ENCODE assay signal across 7 mouse cellular contexts in the genomic region with DNA sequence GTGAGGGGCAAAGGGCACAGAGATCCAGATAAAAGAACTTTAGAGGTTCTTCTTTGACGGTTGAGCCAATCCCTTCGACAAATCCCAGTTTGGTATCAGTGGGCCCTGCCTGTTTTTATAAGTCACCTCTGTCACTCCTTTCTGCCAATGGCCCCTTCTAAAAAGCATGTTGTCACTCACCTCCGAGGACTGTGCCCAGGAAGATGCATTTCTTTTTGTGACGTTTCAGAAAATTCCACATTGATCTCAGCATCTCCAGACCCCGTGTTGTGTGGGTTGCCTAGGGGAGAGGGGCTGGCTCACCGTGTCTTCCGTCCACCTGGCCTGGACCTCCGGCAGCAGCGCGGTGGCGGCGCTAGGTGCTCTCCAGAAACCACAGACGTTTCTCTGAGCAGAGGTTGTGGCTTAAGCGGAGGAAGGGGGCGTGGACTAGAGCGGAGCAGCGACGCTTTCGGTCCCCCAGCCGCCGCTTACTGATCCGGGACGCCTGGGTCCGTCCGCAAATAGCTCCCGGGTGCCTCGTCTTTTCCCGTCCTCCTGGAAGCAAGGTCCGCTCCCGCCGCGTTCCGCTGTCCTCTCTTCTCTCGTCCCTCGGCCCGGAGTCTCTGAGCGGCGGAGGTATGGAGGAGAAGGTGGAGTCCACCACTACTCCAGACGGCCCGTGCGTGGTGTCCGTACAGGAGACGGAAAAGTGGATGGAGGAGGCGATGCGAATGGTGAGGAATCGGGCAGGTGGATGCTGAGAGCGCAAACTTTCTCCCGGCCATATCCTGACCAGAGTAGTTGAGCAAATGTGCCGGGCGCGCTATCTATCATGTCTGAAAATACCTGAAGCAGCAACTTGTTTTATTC. TPM values are rescaled to one million over a fixed set of nuclear protein-coding genes. Genes with fewer than 3 reads are reported as not detected.
DNase-seq lines count a peak whose midpoint lies in the region; ATAC-seq lines count a peak whose summit lies in the region.

Gene Adat2 (plus strand): TSS at position 249 of the 852 bp plus-strand sequence.
Gene Pex3 (minus strand): TSS at position 497 of the 852 bp plus-strand sequence.

- peak; percentile 99 for ATAC-seq in granulocyte monocyte progenitor cell, adult 5-6 weeks (replicated peaks; ENCODE audit: poor library complexity, severe bottlenecking)
- peak; percentile 98 for ATAC-seq in midbrain, embryonic 13.5 days

- H3K27me3 ChIP-seq in limb, embryonic 10.5 days (ENCODE audit: low read depth, poor library complexity, severe bottlenecking) = no peaks in the 10 kb centered on the region
- no peaks in the 10 kb centered on the region for H3K27me3 ChIP-seq in midbrain, embryonic 13.5 days

- H3K9me3 ChIP-seq in limb, embryonic 10.5 days (replicated peaks) = no peaks in the 10 kb centered on the region
- H3K9me3 ChIP-seq in midbrain, embryonic 13.5 days = no peaks in the 10 kb centered on the region

- H3K36me3 ChIP-seq in limb, embryonic 10.5 days = 0 out of 2 replicates have a peak, but pooled peaks cover 4% of the 10 kb centered on the region
- H3K36me3 ChIP-seq in midbrain, embryonic 13.5 days = 0 out of 2 replicates have a peak, but pooled peaks cover 5% of the 10 kb centered on the region

- peaks cover 11% of the 10 kb centered on the region for H3K4me1 ChIP-seq in limb, embryonic 10.5 days
- H3K4me1 ChIP-seq in midbrain, embryonic 13.5 days (replicated peaks) = peaks cover 12% of the 10 kb centered on the region

- peak within 1 kb of the TSS; percentile 84 for H3K9ac ChIP-seq in midbrain, embryonic 13.5 days (replicated peaks)

- peak within 1 kb of the TSS; percentile 78 for H3K4me3 ChIP-seq in limb, embryonic 10.5 days
- peak within 1 kb of the TSS; percentile 80 for H3K4me3 ChIP-seq in midbrain, embryonic 13.5 days (replicated peaks)

- under 1% methylated on average over 51 of the region's 51 CpGs for WGBS in limb, embryonic 10.5 days
- under 1% methylated on average over 51 of the region's 51 CpGs for WGBS in midbrain, embryonic 13.5 days

- peak within 1 kb of the TSS; percentile 87 for H3K27ac ChIP-seq in limb, embryonic 10.5 days
- H3K27ac ChIP-seq in midbrain, embryonic 13.5 days = peak within 1 kb of the TSS; percentile 78

- peak within 1 kb of the TSS; percentile 73 for H3K4me2 ChIP-seq in midbrain, embryonic 13.5 days (replicated peaks)

- peak; percentile 84 for DNase-seq in adrenal gland, adult 8-10 months
- DNase-seq in embryo, embryonic 9.5 days (ENCODE audit: extremely low spot score) = peak; percentile 93
- peak; percentile 84 for DNase-seq in kidney, adult 11 months
- peak; percentile 93 for DNase-seq in limb, embryonic 10.5 days (ENCODE audit: low spot score)
- peak; percentile 81 for DNase-seq in spleen, adult 12 weeks (ENCODE audit: low spot score)

RNA-seq across cellular contexts. Expression of gene Adat2, which starts in this region (rescaled TPM):
- 1 to 10 TPM; 3.7 to 5.3 (median 4.8) TPM for total RNA-seq in adrenal gland, adult 8-10 months (2022)
- 8.9 and 12.2 TPM in 2 replicates for total RNA-seq in granulocyte monocyte progenitor cell, adult 5-6 weeks (2014; fragmentation: Nextera tagmentation)
- total RNA-seq in granulocyte monocyte progenitor cell, adult 5-6 weeks (2017) = 5.8 and 7.9 TPM in 2 replicates
- polyA plus RNA-seq in limb, embryonic 10.5 days (2016; fragmentation: Nextera tagmentation; extraction: Ambion mirVana) = 5.3 and 6.6 TPM in 2 replicates
- 2.4 and 2.6 TPM in 2 replicates for polyA plus RNA-seq in midbrain, embryonic 13.5 days (2015; fragmentation: Nextera tagmentation; extraction: Ambion mirVana)

RNA-seq across cellular contexts. Expression of gene Pex3, which starts in this region (rescaled TPM):
- total RNA-seq in adrenal gland, adult 8-10 months (2022) = 10 to 100 TPM; 29.0 to 37.5 (median 30.5) TPM
- total RNA-seq in granulocyte monocyte progenitor cell, adult 5-6 weeks (2014; fragmentation: Nextera tagmentation) = 22.5 and 36.2 TPM in 2 replicates
- 17.2 and 20.2 TPM in 2 replicates for total RNA-seq in granulocyte monocyte progenitor cell, adult 5-6 weeks (2017)
- 16.5 and 18.7 TPM in 2 replicates for polyA plus RNA-seq in limb, embryonic 10.5 days (2016; fragmentation: Nextera tagmentation; extraction: Ambion mirVana)
- polyA plus RNA-seq in midbrain, embryonic 13.5 days (2015; fragmentation: Nextera tagmentation; extraction: Ambion mirVana) = 23.3 and 27.7 TPM in 2 replicates

Comparison
In these comparisons a context has a peak if more than half of its experiments do, and no peak if none do; other contexts are left out.
1. Peak in every context shown above with its lines: DNase-seq, ATAC-seq, H3K4me3 ChIP-seq and H3K27ac ChIP-seq.